Mouse (Mus musculus): ENCODE data around the gene Adarb2.

GRCm38 (mm10) chr13:8692787-8693186 lies 490.1 kb downstream of the Adarb2 start:
- TF ChIP-seq EP300 (optimal IDR thresholded peaks at IDR 0.05) (no peak), CTCF (IDR thresholded peaks at IDR 0.05; ENCODE audit: low read depth) (no peak)
